Mouse (Mus musculus): ENCODE measurements around the gene Sec14l2.
A peak's percentile ranks its signal among the peaks of the same experiment; 100 is the strongest.

Gene Sec14l2

GRCm38 (mm10) chr11:4122742-4123579 is at the start of gene Sec14l2:
Gene Sec14l2, minus strand, starts transcription at chr11:4123415.
- DNase-seq: no peak

GRCm38 (mm10) chr11:4166467-4167090 is 43.4 kb upstream of the Sec14l2 start:
- DNase-seq: no peak

GRCm38 (mm10) chr11:4164701-4165100 is 41.5 kb upstream of the Sec14l2 start:
- no peak for DNase-seq

GRCm38 (mm10) chr11:4160758-4161480 is 37.7 kb upstream of the Sec14l2 start:
- no peak for DNase-seq

GRCm38 (mm10) chr11:4159808-4160708 is 36.8 kb upstream of the Sec14l2 start, which contains the start of the genes Ccdc157 and Sf3a1:
Gene Ccdc157, minus strand, starts transcription at chr11:4160293.
Gene Sf3a1, plus strand, starts transcription at chr11:4160350.
- peak; percentile 95 to 98 for DNase-seq

- DNase-seq: peak; percentile 29 to 66
These were observed 35.5 kb upstream of the Sec14l2 start for GRCm38 (mm10) chr11:4158676-4159075.

- DNase-seq: no peak
These were observed 32.4 kb upstream of the Sec14l2 start for GRCm38 (mm10) chr11:4155641-4156040.

GRCm38 (mm10) chr11:4153694-4154093 is 30.5 kb upstream of the Sec14l2 start:
- no peak for DNase-seq

- no peak for DNase-seq
These were observed 26.7 kb upstream of the Sec14l2 start for GRCm38 (mm10) chr11:4149886-4150285.

- DNase-seq: no peak
These were observed 25.4 kb upstream of the Sec14l2 start for GRCm38 (mm10) chr11:4148536-4149156.

- peak; percentile 57 to 73 for DNase-seq
These were observed 24.9 kb upstream of the Sec14l2 start for GRCm38 (mm10) chr11:4148120-4148519.

GRCm38 (mm10) chr11:4147098-4147497 is 23.9 kb upstream of the Sec14l2 start:
- DNase-seq: no peak

GRCm38 (mm10) chr11:4146381-4146780 is 23.2 kb upstream of the Sec14l2 start:
- DNase-seq: no peak

- DNase-seq: no peak
These were observed 20.3 kb upstream of the Sec14l2 start for GRCm38 (mm10) chr11:4143281-4144062.

GRCm38 (mm10) chr11:4142352-4142751 is 19.1 kb upstream of the Sec14l2 start:
- no peak for DNase-seq

GRCm38 (mm10) chr11:4141505-4141904 is 18.3 kb upstream of the Sec14l2 start:
- DNase-seq: no peak

GRCm38 (mm10) chr11:4138964-4139363 is 15.7 kb upstream of the Sec14l2 start:
- no peak for DNase-seq

GRCm38 (mm10) chr11:4134986-4135935 is 12.0 kb upstream of the Sec14l2 start, which contains the start of gene Rnf215:
Gene Rnf215, plus strand, starts transcription at chr11:4135202.
- peak; percentile 92 to 99 for DNase-seq

- DNase-seq: no peak
These were observed 11.2 kb upstream of the Sec14l2 start for GRCm38 (mm10) chr11:4134400-4134799.

GRCm38 (mm10) chr11:4133450-4133849 is 10.2 kb upstream of the Sec14l2 start:
- peak in 1 of 2 experiments; percentile 54 for DNase-seq

Measured in kidney, postnatal 36 days (tissue).